Mouse (Mus musculus) cerebellum, adult 11 months (tissue): ENCODE results near the gene Arhgap10.

ENCODE experiments used
- DNase-seq: peaks from one replicate; pipeline ENCODE4 v3.0.0; 2022

Arhgap10 gene

DNA sequence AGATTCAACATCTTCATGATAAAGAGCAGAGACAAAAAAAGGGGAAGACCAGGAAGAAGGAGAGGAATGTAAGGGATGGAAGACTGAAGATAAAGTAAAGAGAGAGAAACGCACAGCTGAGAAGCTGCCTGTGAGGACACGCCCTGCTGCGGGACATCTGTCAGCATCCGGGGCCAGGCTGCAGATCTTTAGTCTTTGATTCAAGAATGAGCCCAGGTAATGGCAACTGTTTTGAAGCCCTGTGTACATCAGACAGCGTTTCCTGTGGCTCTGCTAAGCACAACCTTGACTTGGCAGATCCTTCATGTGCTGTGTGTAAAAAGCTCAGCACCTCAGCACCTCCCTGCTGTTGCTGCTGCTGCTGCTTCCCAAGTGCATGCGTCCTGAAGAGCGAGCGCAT lies 134.1 kb downstream of the Arhgap10 start:
- no peak for DNase-seq

GRCm38 (mm10) chr8:77380844-77381243 lies 136.9 kb downstream of the Arhgap10 start:
- no peak for DNase-seq

DNA sequence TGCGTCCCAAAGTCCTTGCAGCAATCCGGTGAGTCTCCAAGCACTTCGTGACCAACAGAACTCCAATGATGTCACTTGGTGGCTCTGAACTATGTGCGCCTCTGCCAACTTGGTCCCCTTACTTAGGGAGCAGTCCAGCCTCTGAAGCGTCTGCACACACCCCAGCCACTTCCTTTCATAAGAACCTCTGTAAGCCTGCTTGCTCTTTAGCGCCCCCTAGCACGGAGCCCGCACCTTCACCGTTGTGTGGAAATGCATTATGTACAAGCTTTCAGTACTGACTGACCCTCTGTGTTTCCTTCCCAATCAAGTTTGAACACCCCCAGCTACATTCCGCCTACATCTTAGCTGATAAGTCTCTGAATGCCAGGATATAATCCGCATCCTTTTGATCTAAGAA lies 138.5 kb downstream of the Arhgap10 start:
- DNase-seq, result peak; percentile 7

DNA sequence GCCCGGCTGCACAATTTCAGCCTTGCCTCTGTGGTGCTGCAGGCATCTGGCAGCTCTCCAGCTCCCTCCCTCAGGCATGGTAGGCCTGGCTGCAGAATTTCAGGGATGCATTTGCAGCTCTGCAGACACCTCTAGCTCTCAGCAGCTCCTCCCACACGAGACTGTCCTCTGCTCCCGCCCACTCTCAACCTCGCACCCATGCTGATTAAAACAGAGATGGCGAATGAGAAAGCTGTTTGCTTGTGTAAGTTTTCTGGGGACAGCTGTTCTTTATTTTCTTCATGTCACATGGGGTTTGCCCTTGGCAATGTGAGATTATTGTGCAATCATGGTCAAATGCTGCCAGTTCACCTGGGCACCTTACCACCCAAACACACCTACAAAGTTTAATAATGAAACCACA lies 141.3 kb downstream of the Arhgap10 start:
- DNase-seq, result peak; percentile 44

DNA sequence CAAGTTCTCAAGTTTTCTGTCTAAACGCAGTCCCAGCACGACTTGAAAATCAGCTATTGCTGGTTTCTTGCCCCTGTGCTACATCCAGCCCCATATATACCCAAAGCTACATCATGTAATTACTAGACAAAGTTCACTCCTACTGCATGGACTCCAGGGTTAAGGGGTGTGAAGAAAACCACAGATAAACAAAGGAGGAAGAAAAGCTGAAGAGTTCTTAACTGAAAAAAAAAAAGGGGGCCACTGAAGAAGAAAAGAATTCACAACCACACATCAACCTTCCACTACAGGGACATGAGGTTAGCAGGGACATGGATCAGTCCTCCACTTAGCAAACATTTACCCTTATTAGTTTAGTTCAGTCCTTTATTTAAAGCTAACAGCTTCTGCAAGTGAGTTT lies 141.8 kb downstream of the Arhgap10 start:
- DNase-seq, result no peak

GRCm38 (mm10) chr8:77371006-77371405 lies 146.7 kb downstream of the Arhgap10 start:
- DNase-seq, result no peak

DNA sequence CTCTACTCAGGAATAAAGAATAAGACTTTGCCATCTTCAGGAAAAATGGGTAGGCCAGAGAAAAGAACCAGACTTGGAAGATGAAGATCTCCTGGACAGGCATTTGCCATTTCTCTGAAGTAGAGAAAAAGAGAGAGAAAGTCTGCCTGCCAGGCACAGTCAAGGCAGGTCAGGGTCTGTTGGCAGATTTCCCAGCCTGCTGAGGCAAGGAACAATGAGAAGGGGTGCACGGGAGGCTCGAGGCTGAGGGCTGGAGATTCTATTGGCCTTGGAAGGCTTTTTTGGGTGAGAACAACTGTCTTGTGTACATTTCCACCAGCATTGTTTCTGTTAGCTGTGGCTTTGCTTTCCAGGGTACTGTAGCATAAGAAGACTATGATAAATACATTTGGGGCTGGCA lies 147.4 kb downstream of the Arhgap10 start:
- DNase-seq, result no peak

DNA sequence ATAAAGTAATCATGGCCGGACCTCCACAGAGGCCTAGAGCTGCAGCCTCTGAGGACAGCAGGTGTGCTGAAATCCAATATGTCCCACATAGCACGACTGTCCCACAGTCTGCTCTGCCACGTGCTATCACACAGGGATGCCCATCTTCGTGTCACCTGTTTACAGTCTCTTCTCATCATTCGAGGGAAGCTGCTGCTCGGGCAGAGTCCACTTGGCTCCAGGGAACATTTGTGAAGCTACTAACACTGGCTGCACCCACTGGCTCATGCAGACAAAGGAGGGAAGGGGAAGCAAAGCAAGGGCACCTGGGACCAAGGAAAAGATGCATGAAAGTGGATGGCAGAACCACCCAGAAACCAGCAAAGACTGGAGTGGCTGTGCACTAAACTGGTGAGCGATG lies 148.1 kb downstream of the Arhgap10 start:
- no peak for DNase-seq

GRCm38 (mm10) chr8:77367091-77367490 lies 150.7 kb downstream of the Arhgap10 start:
- DNase-seq, result no peak

DNA sequence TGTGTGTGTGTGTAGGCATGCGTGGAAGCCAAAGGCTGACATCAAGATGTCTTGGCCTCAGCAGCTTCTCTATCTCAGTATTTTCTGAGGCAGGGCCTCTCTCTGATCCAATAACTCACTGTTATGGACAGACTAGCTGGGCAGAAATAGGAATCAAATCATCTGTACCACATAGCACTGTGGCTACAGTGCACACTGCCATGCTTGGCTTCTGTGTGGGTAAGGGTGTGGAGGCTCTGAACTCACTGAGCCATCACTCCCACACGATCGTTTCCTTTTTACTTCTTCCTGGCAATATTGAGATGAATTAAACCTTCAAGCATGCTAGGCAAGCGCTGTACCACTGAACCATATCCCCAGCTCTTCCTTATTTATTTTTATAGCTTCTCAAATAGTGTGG lies 151.3 kb downstream of the Arhgap10 start:
- no peak for DNase-seq

DNA sequence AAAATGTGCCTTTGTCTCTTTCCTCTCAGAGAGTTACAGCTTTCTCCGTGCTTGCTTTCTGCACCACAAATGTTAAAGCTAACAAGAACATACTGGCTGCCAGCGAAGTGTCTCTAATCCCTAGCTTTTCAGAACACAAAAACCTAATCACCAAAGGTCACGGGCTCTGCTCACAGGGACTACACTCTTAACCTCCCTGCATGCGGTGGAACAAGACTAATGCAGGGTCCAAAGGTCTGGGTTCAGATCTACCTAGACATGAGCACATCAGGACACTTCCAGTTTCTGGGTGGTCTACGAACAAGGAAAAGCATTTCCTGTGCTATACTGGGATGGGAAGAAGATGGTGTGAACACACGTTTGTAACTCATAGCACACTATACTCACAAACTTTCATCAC lies 151.8 kb downstream of the Arhgap10 start:
- no peak for DNase-seq

DNA sequence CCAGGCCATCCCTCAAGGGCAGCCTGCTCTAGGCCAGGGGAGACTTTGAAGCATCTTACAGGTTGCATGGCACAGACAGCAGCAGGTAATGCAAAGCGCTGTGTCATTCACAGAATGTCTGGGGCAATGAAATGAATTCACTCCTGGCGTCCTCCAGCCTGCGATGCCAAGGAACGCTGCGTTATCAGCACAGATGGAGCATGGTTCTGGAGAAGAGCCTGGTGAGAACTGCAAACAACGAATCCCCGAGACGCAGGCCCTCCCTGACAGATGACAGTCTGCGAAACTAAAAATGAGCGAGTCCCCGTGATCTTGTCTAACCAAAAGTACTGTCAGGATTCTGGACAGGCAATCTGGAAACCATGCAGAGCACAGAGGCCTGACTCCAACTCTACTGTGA lies 153.3 kb downstream of the Arhgap10 start:
- peak; percentile 36 for DNase-seq

- no peak for DNase-seq
These were observed 156.9 kb downstream of the Arhgap10 start for GRCm38 (mm10) chr8:77360853-77361252.

- DNase-seq, result no peak
These were observed 157.3 kb downstream of the Arhgap10 start for GRCm38 (mm10) chr8:77360423-77360822.

GRCm38 (mm10) chr8:77357126-77357525 lies 160.6 kb downstream of the Arhgap10 start:
- DNase-seq, result no peak

GRCm38 (mm10) chr8:77355344-77355743 lies 162.4 kb downstream of the Arhgap10 start:
- DNase-seq, result no peak

DNA sequence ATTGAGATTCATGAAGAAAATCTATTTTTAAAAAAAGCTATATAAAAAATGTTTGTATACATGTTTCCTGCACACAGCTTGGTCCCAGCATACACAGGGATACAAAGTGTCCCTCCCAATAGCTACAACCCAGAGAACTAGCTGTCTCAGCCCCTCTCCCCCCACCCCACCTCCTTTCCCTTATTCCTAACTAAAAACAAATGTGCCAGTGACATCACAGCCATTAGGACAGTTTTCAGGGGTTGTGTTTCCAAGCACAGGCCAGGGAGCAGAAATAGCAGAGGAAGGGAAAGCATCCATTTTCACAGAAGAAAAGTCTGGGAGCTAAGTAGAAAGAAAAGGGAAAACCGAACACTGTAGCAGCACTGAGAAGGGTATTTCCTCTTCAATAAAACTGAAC lies 163.6 kb downstream of the Arhgap10 start:
- no peak for DNase-seq

GRCm38 (mm10) chr8:77351177-77351860 lies 166.4 kb downstream of the Arhgap10 start:
- no peak for DNase-seq

DNA sequence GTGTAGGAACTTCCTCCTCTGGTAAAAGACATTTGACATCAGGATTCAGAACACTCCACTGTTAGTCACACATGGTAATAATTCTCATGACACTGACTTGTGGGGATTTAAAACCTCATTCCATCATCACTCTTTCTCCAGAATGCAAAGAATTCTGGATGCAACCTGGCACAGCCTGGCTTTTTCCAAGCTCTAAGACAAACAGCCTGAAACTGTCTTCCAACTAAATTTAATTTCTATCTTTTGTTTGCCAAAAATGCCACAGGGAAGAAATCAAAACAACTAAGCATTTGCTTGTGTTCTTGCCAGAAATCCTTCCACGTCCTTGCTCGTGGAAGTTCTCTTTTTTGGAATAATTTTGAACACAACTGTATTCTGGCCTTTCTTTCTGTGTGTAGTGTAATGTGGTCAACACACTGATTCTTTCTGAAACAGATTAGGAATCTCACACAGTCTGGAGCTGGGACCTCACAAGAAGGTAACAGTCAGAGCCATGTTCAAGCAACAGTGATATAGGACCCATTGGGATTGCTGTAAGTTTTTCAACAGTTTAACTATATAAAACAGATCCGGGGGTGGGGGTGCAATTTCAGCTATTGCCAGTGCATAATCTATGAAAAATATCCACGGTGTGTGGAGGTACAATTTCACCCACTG lies 167.5 kb downstream of the Arhgap10 start:
- no peak for DNase-seq

- DNase-seq, result no peak
These were observed 173.8 kb downstream of the Arhgap10 start for GRCm38 (mm10) chr8:77343916-77344315.

- DNase-seq, result no peak
These were observed 174.4 kb downstream of the Arhgap10 start for GRCm38 (mm10) chr8:77343335-77343734.

- no peak for DNase-seq
These were observed 175.6 kb downstream of the Arhgap10 start for GRCm38 (mm10) chr8:77342144-77342543.

DNA sequence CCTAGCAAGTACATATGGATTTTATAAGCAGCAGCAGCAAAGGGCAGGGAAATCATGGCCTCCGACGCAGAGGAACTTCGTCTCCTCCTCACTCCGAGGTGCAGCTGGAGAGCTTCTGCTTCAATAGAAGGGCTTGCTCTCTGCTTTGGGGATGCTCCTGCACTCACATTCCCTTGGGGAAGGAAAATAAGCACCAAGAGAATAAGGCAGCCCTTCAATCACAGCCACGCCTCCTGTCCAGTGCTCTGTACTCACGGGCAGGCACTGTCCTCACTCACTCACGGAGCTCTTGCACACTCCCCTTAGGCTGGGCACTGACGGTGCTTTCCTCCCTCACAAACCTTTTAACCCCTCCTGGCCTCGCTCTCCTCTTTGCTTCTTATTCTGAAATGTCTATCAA lies 176.4 kb downstream of the Arhgap10 start:
- DNase-seq, result no peak

GRCm38 (mm10) chr8:77340046-77340747 lies 177.6 kb downstream of the Arhgap10 start:
- no peak for DNase-seq
